8 mouse cellular contexts compared by ENCODE assay signal in genomic region chr3:145923874-145924577, GRCm38 (mm10). TPM values are rescaled to one million over a fixed set of nuclear protein-coding genes. Genes with fewer than 3 reads are reported as not detected.
A peak's percentile ranks its signal among the peaks of the same experiment; 100 is the strongest.
DNase-seq lines count a peak whose midpoint lies in the region; ATAC-seq and TF ChIP-seq lines count a peak whose summit lies in the region.

No protein-coding gene starts in this region.

- peak; percentile 100 for DNase-seq in brain, embryonic 14.5 days (ENCODE audit: low read depth)
- DNase-seq in liver, adult 2 months (ENCODE audit: extremely low read depth, low read depth, low spot score): peak; percentile 97
- peak; percentile 100 for DNase-seq in splenic B cell, adult 2 months (ENCODE audit: low read depth, low spot score)

- peaks cover 43% of the 10 kb centered on the region for H3K79me3 ChIP-seq in C2C12 (ENCODE audit: low read depth)

- H3ac ChIP-seq in C2C12 (ENCODE audit: control insufficient read depth, insufficient read length, low read depth): peak overlapping the region; percentile 97
- H3ac ChIP-seq in myocyte (ENCODE audit: control insufficient read depth, insufficient read length): peak overlapping the region; percentile 75

- H3K79me2 ChIP-seq in C2C12 (ENCODE audit: control insufficient read depth, insufficient read depth) (peaks cover 48% of the 10 kb centered on the region), myocyte (ENCODE audit: control insufficient read depth, insufficient read depth) (peaks cover 46% of the 10 kb centered on the region)
- H3K79me2 ChIP-seq in liver, adult 2 months (ENCODE audit: control insufficient read depth, insufficient read depth, low read length): peaks cover 13% of the 10 kb centered on the region; the same call in 1 of the 2 replicates

- peak overlapping the region; percentile 76 for H3K9ac ChIP-seq in heart, embryonic 11.5 days (ENCODE audit: low read depth, low read length)
- H3K9ac ChIP-seq in kidney, embryonic 16.5 days (replicated peaks; ENCODE audit: low read length): peak overlapping the region; percentile 92
- H3K9ac ChIP-seq in liver, adult 2 months (ENCODE audit: low read depth, low read length): peak overlapping the region; percentile 90

- peak overlapping the region; percentile 73 for H3K4me2 ChIP-seq in heart, embryonic 11.5 days
- H3K4me2 ChIP-seq in kidney, embryonic 16.5 days (replicated peaks; ENCODE audit: low read depth, low read length): peak overlapping the region; percentile 61
- peak overlapping the region; percentile 96 for H3K4me2 ChIP-seq in myocyte (ENCODE audit: low read depth)

- TF ChIP-seq POLR2A in brain, embryonic 14.5 days (IDR thresholded peaks at IDR 0.05; ENCODE audit: borderline replicate concordance, extremely low read depth, insufficient read depth, insufficient read length, poor library complexity, severe bottlenecking): peak; percentile 52; the same call in 1 of the 2 replicates
- peak; percentile 86 for TF ChIP-seq POLR2A in liver, adult 2 months (IDR thresholded peaks at IDR 0.05; ENCODE audit: extremely low read depth, insufficient read depth, low read length)
- TF ChIP-seq POLR2A in myocyte (IDR thresholded peaks at IDR 0.05; ENCODE audit: insufficient read length, low read depth): peak; percentile 73

- H3K4me1 ChIP-seq in erythroblast, embryonic 14.5 days (ENCODE audit: control insufficient read depth): peaks cover 36% of the 10 kb centered on the region
- peaks cover 16% of the 10 kb centered on the region; the same call in 1 of the 2 replicates for H3K4me1 ChIP-seq in heart, embryonic 11.5 days (ENCODE audit: control insufficient read depth, insufficient read depth, low read length)
- H3K4me1 ChIP-seq in kidney, embryonic 16.5 days (ENCODE audit: insufficient read depth, low read length): peaks cover 25% of the 10 kb centered on the region
- H3K4me1 ChIP-seq in liver, adult 2 months (ENCODE audit: control insufficient read depth, insufficient read depth, low read length): peaks cover 7% of the 10 kb centered on the region

- H3K4me3 ChIP-seq in C2C12 (ENCODE audit: insufficient read depth, poor library complexity, severe bottlenecking) (peak overlapping the region; percentile 88), myocyte (peak overlapping the region; percentile 85)
- peak overlapping the region; percentile 88 for H3K4me3 ChIP-seq in erythroblast, embryonic 14.5 days (replicated peaks)
- H3K4me3 ChIP-seq in heart, embryonic 11.5 days (ENCODE audit: low read depth, low read length): peak overlapping the region; percentile 97
- H3K4me3 ChIP-seq in kidney, embryonic 16.5 days (ENCODE audit: low read length): peak overlapping the region; percentile 89
- peak overlapping the region; percentile 81 for H3K4me3 ChIP-seq in liver, adult 2 months (ENCODE audit: insufficient read depth, low read depth, low read length)

- peak overlapping the region; percentile 84 for H3K27ac ChIP-seq in heart, embryonic 11.5 days (ENCODE audit: low read depth, low read length)
- peak overlapping the region; percentile 97 for H3K27ac ChIP-seq in kidney, embryonic 16.5 days (ENCODE audit: low read length)
- H3K27ac ChIP-seq in liver, adult 2 months (replicated peaks; ENCODE audit: insufficient read depth, low read depth, low read length): peak overlapping the region; percentile 79

- peaks cover 14% of the 10 kb centered on the region for H3K36me3 ChIP-seq in C2C12 (ENCODE audit: control insufficient read depth, insufficient read depth)
- peaks cover 20% of the 10 kb centered on the region for H3K36me3 ChIP-seq in erythroblast, embryonic 14.5 days (ENCODE audit: control insufficient read depth)
- H3K36me3 ChIP-seq in heart, embryonic 11.5 days (ENCODE audit: control insufficient read depth, insufficient read depth, low read length): 0 out of 2 replicates have a peak, but pooled peaks cover 3% of the 10 kb centered on the region
- no peaks in the 10 kb centered on the region for H3K36me3 ChIP-seq in kidney, embryonic 16.5 days (ENCODE audit: insufficient read depth, low read length)
- no peaks in the 10 kb centered on the region for H3K36me3 ChIP-seq in liver, adult 2 months (ENCODE audit: control insufficient read depth, insufficient read depth, low read length)
- peaks cover 3% of the 10 kb centered on the region for H3K36me3 ChIP-seq in myocyte (ENCODE audit: control insufficient read depth, insufficient read depth)
- peaks cover 5% of the 10 kb centered on the region; the same call in 1 of the 2 replicates for H3K36me3 ChIP-seq in splenic B cell, adult 2 months (ENCODE audit: control insufficient read depth, insufficient read depth, low read length, poor library complexity, severe bottlenecking)

- no peak for TF ChIP-seq CTCF in C2C12 (IDR thresholded peaks at IDR 0.05; ENCODE audit: control insufficient read depth, insufficient read depth, insufficient read length)
- no peak for TF ChIP-seq CTCF in brain, embryonic 14.5 days (IDR thresholded peaks at IDR 0.05; ENCODE audit: borderline replicate concordance, extremely low read depth, insufficient read depth, insufficient read length)
- TF ChIP-seq CTCF in liver, adult 2 months (IDR thresholded peaks at IDR 0.05; ENCODE audit: low read depth, low read length): no peak

- under 1% methylated on average over 56 of the region's 58 CpGs for WGBS in heart, embryonic 11.5 days (ENCODE audit: insufficient replicate concordance)
- 0% methylated on average over 45 of the region's 58 CpGs for WGBS in kidney, embryonic 16.5 days
- under 1% methylated on average over 58 of the region's 58 CpGs for WGBS in liver, adult 2 months

- H3K9me3 ChIP-seq in erythroblast, embryonic 14.5 days (ENCODE audit: control insufficient read depth, low read length): no peaks in the 10 kb centered on the region
- no peaks in the 10 kb centered on the region for H3K9me3 ChIP-seq in heart, embryonic 11.5 days (replicated peaks; ENCODE audit: control insufficient read depth, low read length)
- H3K9me3 ChIP-seq in kidney, embryonic 16.5 days (ENCODE audit: low read length): no peaks in the 10 kb centered on the region

- H3K27me3 ChIP-seq in C2C12 (ENCODE audit: control insufficient read depth, insufficient read depth, insufficient read length) (no peaks in the 10 kb centered on the region), myocyte (ENCODE audit: control insufficient read depth, insufficient read depth, insufficient read length) (no peaks in the 10 kb centered on the region)
- H3K27me3 ChIP-seq in erythroblast, embryonic 14.5 days (ENCODE audit: control insufficient read depth): no peaks in the 10 kb centered on the region; the same call in 1 of the 2 replicates
- no peaks in the 10 kb centered on the region for H3K27me3 ChIP-seq in heart, embryonic 11.5 days (ENCODE audit: control insufficient read depth, insufficient read depth, low read length)
- H3K27me3 ChIP-seq in kidney, embryonic 16.5 days (ENCODE audit: insufficient read depth, low read length): no peaks in the 10 kb centered on the region
- no peaks in the 10 kb centered on the region for H3K27me3 ChIP-seq in liver, adult 2 months (ENCODE audit: control insufficient read depth, insufficient read depth, low read length)
- no peaks in the 10 kb centered on the region for H3K27me3 ChIP-seq in splenic B cell, adult 2 months (ENCODE audit: control insufficient read depth, insufficient read depth, low read length, poor library complexity, severe bottlenecking)

- peak; percentile 100 for ATAC-seq in heart, embryonic 11.5 days (replicated peaks; ENCODE audit: insufficient number of reproducible peaks, low FRiP score, low TSS enrichment)
- peak; percentile 100 for ATAC-seq in kidney, embryonic 16.5 days (ENCODE audit: low FRiP score, low TSS enrichment)

TF ChIP-seq in C2C12, 6 proteins besides CTCF, POLR2A, EP300 and RAD21:
- TF ChIP-seq CEBPB (IDR thresholded peaks at IDR 0.05; ENCODE audit: low read depth) (no peak), USF1 (IDR thresholded peaks at IDR 0.05; ENCODE audit: low read depth) (no peak), MAX (IDR thresholded peaks at IDR 0.05) (no peak), MYOG (IDR thresholded peaks at IDR 0.05; ENCODE audit: control insufficient read depth, extremely low read depth, insufficient read length) (no peak), MYOD1 (IDR thresholded peaks at IDR 0.05; ENCODE audit: control insufficient read depth, insufficient read length, low read depth) (no peak), FOSL1 (IDR thresholded peaks at IDR 0.05; ENCODE audit: insufficient read depth, low read length, poor library complexity, severe bottlenecking) (no peak)

TF ChIP-seq in myocyte, 11 proteins besides CTCF, POLR2A, EP300 and RAD21:
- TF ChIP-seq E2F4 (IDR thresholded peaks at IDR 0.05; ENCODE audit: insufficient read depth): no peak
- TF ChIP-seq POLR2AphosphoS2 (IDR thresholded peaks at IDR 0.05; ENCODE audit: insufficient read length, low read depth): peak; percentile 81
- no peak for TF ChIP-seq MAX (IDR thresholded peaks at IDR 0.05; ENCODE audit: low read depth)
- 0 out of 2 replicates have a peak, but pooled peaks have one; percentile 28 for TF ChIP-seq CEBPB (IDR thresholded peaks at IDR 0.05; ENCODE audit: insufficient read depth, poor library complexity, severe bottlenecking)
- TF ChIP-seq SRF (IDR thresholded peaks at IDR 0.05; ENCODE audit: control insufficient read depth, insufficient read length, low read depth): peak; percentile 67

RNA-seq across cellular contexts. Expression of gene Bcl10, which starts 1.4 kb away (rescaled TPM):
- polyA plus RNA-seq in C2C12 (2012; fragmentation: generic; extraction: Trizol) (28.8 TPM), myocyte (2012; fragmentation: generic; extraction: Trizol) (25.9 TPM)
- polyA plus RNA-seq in brain, embryonic 14.5 days (2012; rRNA removed): 17.0 and 19.0 TPM in 2 replicates
- polyA plus RNA-seq in erythroblast, embryonic 14.5 days (2012): 1.1 and 1.2 TPM in 2 replicates
- 45.9 and 46.4 TPM in 2 replicates for polyA plus RNA-seq in heart, embryonic 11.5 days (2014; fragmentation: Nextera tagmentation; extraction: Ambion mirVana)
- polyA plus RNA-seq in kidney, embryonic 16.5 days (2015; fragmentation: Nextera tagmentation; extraction: Ambion mirVana): 53.5 and 56.2 TPM in 2 replicates
- total RNA-seq in liver, adult 2 months (2014; rRNA removed): 12.0 and 15.3 TPM in 2 replicates
- polyA plus RNA-seq in liver, adult 2 months (2012; rRNA removed): 4.7 and 5.7 TPM in 2 replicates

RNA-seq across cellular contexts. Expression of gene 2410004B18Rik, which starts 13.8 kb away (rescaled TPM):
- 22.9 TPM for polyA plus RNA-seq in C2C12 (2012; fragmentation: generic; extraction: Trizol)
- 41.1 and 46.6 TPM in 2 replicates for polyA plus RNA-seq in brain, embryonic 14.5 days (2012; rRNA removed)
- 2.8 and 3.2 TPM in 2 replicates for polyA plus RNA-seq in erythroblast, embryonic 14.5 days (2012)
- 44.0 and 47.1 TPM in 2 replicates for polyA plus RNA-seq in heart, embryonic 11.5 days (2014; fragmentation: Nextera tagmentation; extraction: Ambion mirVana)
- 46.0 and 51.9 TPM in 2 replicates for polyA plus RNA-seq in kidney, embryonic 16.5 days (2015; fragmentation: Nextera tagmentation; extraction: Ambion mirVana)
- total RNA-seq in liver, adult 2 months (2014; rRNA removed): 6.7 and 8.2 TPM in 2 replicates
- polyA plus RNA-seq in liver, adult 2 months (2012; rRNA removed): 3.6 and 3.7 TPM in 2 replicates
- 18.7 TPM for polyA plus RNA-seq in myocyte (2012; fragmentation: generic; extraction: Trizol)

Comparison
In these comparisons a context has a peak if more than half of its experiments do, and no peak if none do; other contexts are left out.
1. Peak in every context shown above with its lines: DNase-seq, ATAC-seq, H3K4me3 ChIP-seq and H3K27ac ChIP-seq.